Mouse (Mus musculus) limb, embryonic 14.5 days (tissue): Measurements from ENCODE around the gene Pced1b. TPM values are rescaled to one million over a fixed set of nuclear protein-coding genes. Genes with fewer than 3 reads are reported as not detected.

Source experiments
- ATAC-seq: fragments of 200-750 bp; cut with Nextera tagmentation; 2 replicates; pipeline ENCODE4 v1.8.0; 2017; ENCODE audit warnings: low read depth, moderate number of reproducible peaks, moderate TSS enrichment; ENCODE audit not compliant: low FRiP score
- DNase-seq: peaks from one replicate; pipeline ENCODE4 v3.0.0-alpha.2; 2015; ENCODE audit warnings: low spot score
- H3K27ac ChIP-seq: fragments of 300-500 bp; sonication (generic); replicated peaks from 2 replicates; pipeline ENCODE4 v1.5.1; 2014; ENCODE audit warnings: low read depth, mild to moderate bottlenecking, low read length, moderate library complexity, mixed read lengths
- H3K27me3 ChIP-seq: fragments of 300-500 bp; sonication (generic); 2 replicates; pipeline ENCODE4 v1.6.1; 2014; ENCODE audit warnings: low read length, mixed read lengths; ENCODE audit not compliant: control insufficient read depth, insufficient read depth
- H3K36me3 ChIP-seq: fragments of 300-500 bp; sonication (generic); 2 replicates; pipeline ENCODE4 v1.6.1; 2014; ENCODE audit warnings: mild to moderate bottlenecking, low read length, moderate library complexity, mixed read lengths; ENCODE audit not compliant: control insufficient read depth, insufficient read depth
- H3K4me1 ChIP-seq: fragments of 300-500 bp; sonication (generic); 2 replicates; pipeline ENCODE4 v1.6.1; 2014; ENCODE audit warnings: antibody characterized with exemption, low read length, mixed read lengths; ENCODE audit not compliant: control insufficient read depth, insufficient read depth
- H3K4me2 ChIP-seq: fragments of 300-500 bp; sonication (generic); replicated peaks from 2 replicates; pipeline ENCODE4 v1.6.1; 2014; ENCODE audit warnings: low read depth, mild to moderate bottlenecking, low read length, moderate library complexity; ENCODE audit not compliant: severe bottlenecking
- H3K4me3 ChIP-seq: fragments of 300-500 bp; sonication (generic); replicated peaks from 2 replicates; pipeline ENCODE4 v1.5.1; 2014; ENCODE audit warnings: low read length
- H3K9ac ChIP-seq: fragments of 300-500 bp; sonication (generic); 2 replicates; pipeline ENCODE4 v1.6.1; 2014; ENCODE audit warnings: mild to moderate bottlenecking, low read depth, low read length, moderate library complexity; ENCODE audit not compliant: severe bottlenecking
- H3K9me3 ChIP-seq: fragments of 300-500 bp; sonication (generic); 2 replicates; pipeline ENCODE4 v1.6.1; 2016; ENCODE audit warnings: low read length; ENCODE audit not compliant: control insufficient read depth
- POLR2A ChIP-seq: fragments of 200-500 bp; IDR thresholded peaks from 2 replicates; pipeline ENCODE4 v1.8.0; 2012; ENCODE audit warnings: inconsistent platforms, mild to moderate bottlenecking, moderate library complexity, borderline replicate concordance; ENCODE audit not compliant: insufficient read depth, insufficient read length; ENCODE audit errors: extremely low read depth
- WGBS: fragments of 180-500 bp; shearing (Covaris S2); extraction: QIAGEN DNeasy Blood & Tissue Kit; methylation state at CpG from one replicate; pipeline ENCODE4 v1.1.7; 2014; 5-methylcytosine and 5-hydroxymethylcytosine counted together
- polyA plus RNA-seq, 2 experiments: library from polyadenylated mRNA; depleted of rRNA in 1 of 2; stranded (reverse) in 1 of 2; unstranded in 1 of 2; fragments of >200 nt; fragmentation: Nextera tagmentation in 1 of 2; extraction: Ambion mirVana in 1 of 2; gene quantifications; 2 replicates each; pipeline versions ENCODE4 v1.2.1 to v1.2.3; 2012 to 2014

Pced1b gene
- polyA plus RNA-seq, 2 experiments, result 3.8 to 7.9 TPM

DNA sequence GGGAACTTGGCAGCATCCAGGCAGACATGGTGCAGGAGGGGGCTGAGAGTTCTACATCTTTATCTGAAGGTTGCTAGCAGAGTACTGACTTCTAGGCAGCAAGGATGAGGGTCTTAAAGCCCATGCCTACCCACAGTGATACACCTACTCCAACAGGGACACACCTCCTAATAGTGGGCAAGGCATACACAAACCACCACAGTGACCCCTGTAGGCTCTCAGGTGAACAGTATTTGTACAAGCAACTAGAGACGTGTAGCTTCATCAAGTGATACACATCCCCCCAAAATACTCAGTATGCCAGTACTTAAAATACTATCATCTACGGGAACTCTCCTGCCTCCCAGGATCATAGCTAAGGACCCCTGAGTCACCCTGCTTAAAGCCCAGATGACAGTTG, 164.2 kb downstream of the Pced1b start:
- H3K9ac ChIP-seq, result no peak overlapping the region
- no peak for DNase-seq
- no peaks in the 10 kb centered on the region for H3K36me3 ChIP-seq
- no peak overlapping the region for H3K4me3 ChIP-seq
- ATAC-seq, result no peak
- H3K4me2 ChIP-seq, result no peak overlapping the region
- TF ChIP-seq POLR2A, result no peak
- no peaks in the 10 kb centered on the region for H3K27me3 ChIP-seq
- H3K27ac ChIP-seq, result no peak overlapping the region
- H3K9me3 ChIP-seq, result no peaks in the 10 kb centered on the region
- H3K4me1 ChIP-seq, result no peaks in the 10 kb centered on the region
- 85% methylated on average over 2 of the region's 2 CpGs for WGBS

DNA sequence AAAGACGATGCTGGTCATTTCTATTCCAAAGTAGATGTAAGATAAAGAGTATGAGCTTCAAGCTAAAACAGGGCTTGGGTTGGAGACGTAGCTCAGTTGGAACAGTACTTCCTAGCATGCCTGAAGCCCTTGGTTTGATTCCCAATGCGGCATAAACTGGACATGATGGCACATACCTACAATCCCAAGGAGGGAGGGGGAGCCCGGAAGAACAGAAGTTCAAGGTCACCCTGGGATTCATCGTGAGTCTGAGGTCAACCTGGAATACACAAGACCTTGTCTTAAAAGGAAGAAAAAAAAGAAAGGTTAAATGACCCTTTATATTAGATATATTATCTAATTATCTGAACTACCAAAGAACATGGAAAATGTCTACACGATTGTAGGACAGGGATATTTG, 164.8 kb downstream of the Pced1b start:
- DNase-seq (no peak), ATAC-seq (no peak)
- no peak overlapping the region for H3K4me3 ChIP-seq
- H3K4me1 ChIP-seq, result no peaks in the 10 kb centered on the region
- H3K27ac ChIP-seq, result no peak overlapping the region
- no peak overlapping the region for H3K9ac ChIP-seq
- H3K9me3 ChIP-seq, result no peaks in the 10 kb centered on the region
- TF ChIP-seq POLR2A, result no peak
- no peaks in the 10 kb centered on the region for H3K27me3 ChIP-seq
- H3K4me2 ChIP-seq, result no peak overlapping the region
- WGBS, result 89% methylated on average over 6 of the region's 6 CpGs
- no peaks in the 10 kb centered on the region for H3K36me3 ChIP-seq

DNA sequence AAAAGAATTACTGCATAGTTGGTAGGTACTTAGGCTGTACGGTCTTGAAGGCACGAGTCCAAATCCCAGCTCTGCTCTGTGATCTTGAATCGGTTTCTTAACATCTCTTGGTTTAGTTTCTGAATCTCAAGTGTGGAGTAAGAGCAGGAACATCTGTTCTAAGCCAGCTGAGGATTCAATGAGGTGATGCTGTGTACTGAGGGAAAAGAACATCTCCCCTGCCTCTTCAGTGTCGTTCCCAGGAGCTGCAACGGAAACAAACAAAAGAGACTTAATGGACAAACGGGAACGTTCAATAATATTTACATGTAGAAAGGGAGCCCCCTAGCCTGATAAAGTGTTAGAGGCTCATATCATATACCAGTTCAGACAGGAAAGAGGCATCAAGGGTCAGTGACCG, 165.4 kb downstream of the Pced1b start:
- H3K4me2 ChIP-seq, result no peak overlapping the region
- H3K36me3 ChIP-seq, result no peaks in the 10 kb centered on the region
- H3K9ac ChIP-seq, result no peak overlapping the region
- no peak for DNase-seq
- TF ChIP-seq POLR2A, result no peak
- no peaks in the 10 kb centered on the region for H3K4me1 ChIP-seq
- H3K27me3 ChIP-seq, result no peaks in the 10 kb centered on the region
- no peak overlapping the region for H3K27ac ChIP-seq
- ATAC-seq, result no peak
- H3K9me3 ChIP-seq, result no peaks in the 10 kb centered on the region
- 94% methylated on average over 8 of the region's 8 CpGs for WGBS
- H3K4me3 ChIP-seq, result no peak overlapping the region

DNA sequence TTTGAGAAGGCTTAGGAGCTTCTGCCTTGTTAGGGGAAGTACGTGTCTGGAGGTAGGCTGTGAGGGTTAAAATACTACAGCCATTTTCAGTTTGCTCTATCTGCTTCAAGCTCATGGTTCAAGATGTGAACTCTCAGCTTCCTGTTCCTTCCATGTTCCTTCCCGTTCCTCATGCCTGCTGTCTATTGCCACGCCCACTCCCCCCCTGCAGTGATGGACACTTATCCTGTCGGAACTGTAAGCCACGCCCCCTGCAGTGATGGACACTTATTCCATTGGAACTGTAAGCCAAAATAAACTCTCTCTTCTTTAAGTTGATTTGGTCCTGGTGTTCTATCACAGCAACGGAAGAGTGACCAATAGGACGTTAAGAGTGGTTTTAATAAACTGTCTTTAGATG, 166.0 kb downstream of the Pced1b start:
- Histone ChIP-seq H3K9ac (no peak overlapping the region), H3K36me3 (no peaks in the 10 kb centered on the region), H3K4me2 (no peak overlapping the region), H3K4me1 (no peaks in the 10 kb centered on the region), H3K27ac (no peak overlapping the region), H3K9me3 (no peaks in the 10 kb centered on the region), H3K4me3 (no peak overlapping the region), H3K27me3 (no peaks in the 10 kb centered on the region)
- TF ChIP-seq POLR2A, result no peak
- ATAC-seq (no peak), DNase-seq (no peak)
- WGBS, result 83% methylated on average over 7 of the region's 7 CpGs

DNA sequence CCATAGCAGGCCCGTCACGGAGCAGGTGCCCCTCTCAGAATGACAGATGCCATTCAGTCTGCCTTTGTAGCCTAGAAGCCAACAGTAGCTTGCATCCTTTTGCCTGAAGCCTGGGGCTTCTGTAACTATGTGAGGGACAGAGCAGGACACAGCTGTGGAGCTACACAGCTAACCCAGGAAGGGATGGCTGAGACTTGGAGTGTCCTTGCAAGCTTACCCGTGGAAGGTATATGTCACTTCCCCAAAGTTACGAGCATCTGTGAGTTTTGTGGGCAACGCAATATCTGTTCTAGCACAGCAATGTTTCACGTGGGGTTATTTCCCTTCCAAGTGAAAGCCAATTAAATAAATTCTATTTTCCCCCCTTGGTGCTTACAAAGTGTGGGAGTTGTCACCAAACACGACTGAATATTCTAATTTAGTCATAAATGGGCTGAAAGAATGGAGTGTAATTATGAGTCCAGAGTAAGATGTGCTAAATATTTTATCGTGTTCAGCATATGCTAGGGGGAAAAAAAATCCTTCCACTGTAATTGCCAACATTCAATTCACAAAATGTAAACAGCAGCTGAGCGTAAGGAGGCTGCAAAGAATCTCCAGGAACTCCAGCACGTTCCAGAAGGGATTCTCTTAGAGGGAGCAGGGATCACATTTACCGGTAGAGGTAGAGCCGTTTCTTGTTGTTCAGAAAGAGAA, 168.0 kb downstream of the Pced1b start:
- Histone ChIP-seq H3K9ac (no peak overlapping the region), H3K9me3 (no peaks in the 10 kb centered on the region), H3K27me3 (no peaks in the 10 kb centered on the region), H3K4me2 (no peak overlapping the region), H3K27ac (no peak overlapping the region), H3K4me1 (no peaks in the 10 kb centered on the region; the same call in 1 of the 2 replicates), H3K4me3 (no peak overlapping the region), H3K36me3 (no peaks in the 10 kb centered on the region)
- WGBS, result 64% methylated on average over 12 of the region's 12 CpGs
- DNase-seq, result no peak
- TF ChIP-seq POLR2A, result no peak
- no peak for ATAC-seq
